Mouse (Mus musculus): ENCODE data around the gene Gm8206. TPM values are rescaled to one million over a fixed set of nuclear protein-coding genes. Genes with fewer than 3 reads are reported as not detected.
A peak's percentile ranks its signal among the peaks of the same experiment; 100 is the strongest.
"Not testable (repeated sequence)": the region's sequence is repeated elsewhere in the genome, so short reads cannot be mapped to it uniquely, and the experiment has no call there.

Gm8206 gene
- total RNA-seq (2021), result under 1 TPM in 1 of 2 experiments, not detected in 1; 0.20 TPM
- long read RNA-seq, experiment 1, result 0 reads
- long read RNA-seq, experiment 2, result 0 reads

- DNase-seq (ENCODE audit: low spot score in 2 of 2), result not testable (repeated sequence)
Measured at GRCm38 (mm10) chr14:6093842-6094241, at the start of gene Gm8206. Gene Gm8206 (minus strand): TSS chr14:6093942.

GRCm38 (mm10) chr14:6125707-6126106 lies 32.0 kb upstream of the Gm8206 start, which contains the start of gene Gm3476:
Gene Gm3476 (minus strand): TSS chr14:6125807.
- DNase-seq (ENCODE audit: low spot score in 2 of 2), result not testable (repeated sequence)

GRCm38 (mm10) chr14:6108272-6108925 lies 14.7 kb upstream of the Gm8206 start, which contains the start of gene Gm3468:
Gene Gm3468 (minus strand): TSS chr14:6108665.
- peak; percentile 3 to 6 for DNase-seq (ENCODE audit: low spot score in 2 of 2)

- DNase-seq (ENCODE audit: low spot score in 2 of 2), result not testable (repeated sequence)
Measured at GRCm38 (mm10) chr14:6107500-6107899, 13.8 kb upstream of the Gm8206 start.

GRCm38 (mm10) chr14:6058167-6058566 lies 35.6 kb downstream of the Gm8206 start, which contains the start of gene Gm6337:
Gene Gm6337 (minus strand): TSS chr14:6058267.
- DNase-seq (ENCODE audit: low spot score in 2 of 2), result not testable (repeated sequence)

- DNase-seq (ENCODE audit: low spot score in 2 of 2), result peak in 1 of 2 experiments; percentile 11
Measured at GRCm38 (mm10) chr14:5987136-5987535, 106.6 kb downstream of the Gm8206 start.

- DNase-seq (ENCODE audit: low spot score in 2 of 2), result not testable (repeated sequence)
Measured at GRCm38 (mm10) chr14:5979037-5979436, 114.7 kb downstream of the Gm8206 start, which contains the start of gene Gm3453. Gene Gm3453 (minus strand): TSS chr14:5979137.

Other genes with a start within 250 kb of the Gm8206 start
- under 1 TPM in 1 of 2 experiments, not detected in 1; 0.50 TPM for gene Gm8237, start 213.6 kb downstream of the Gm8206 start, total RNA-seq (2021)
- gene Gm3248, start 132.2 kb downstream of the Gm8206 start, total RNA-seq (2021), result under 1 TPM; 0.28 to 0.48 TPM
- not detected for gene Gm3453, start 114.8 kb downstream of the Gm8206 start, total RNA-seq (2021)
- gene Gm6337, start 35.7 kb downstream of the Gm8206 start, total RNA-seq (2021), result not detected
- under 1 TPM; 0.50 to 0.73 TPM for gene Gm3468, start 14.7 kb upstream of the Gm8206 start, total RNA-seq (2021)
- not detected for gene Gm3476, start 31.9 kb upstream of the Gm8206 start, total RNA-seq (2021)
- under 1 TPM; 0.25 to 0.34 TPM for gene Gm21560, start 125.3 kb upstream of the Gm8206 start, total RNA-seq (2021)
- gene Gm3411, start 193.3 kb upstream of the Gm8206 start, total RNA-seq (2021), result 1 to 10 TPM in 1 of 2 experiments, under 1 TPM in 1; 0.48 to 1.1 TPM
- not detected for gene Gm21103, start 210.9 kb upstream of the Gm8206 start, total RNA-seq (2021)
- gene Gm3618, start 249.7 kb upstream of the Gm8206 start, total RNA-seq (2021), result not detected

All from adrenal gland, postnatal 4 days (tissue).